Mouse (Mus musculus): ENCODE results near the gene Trim40.

The Trim40 gene

DNA sequence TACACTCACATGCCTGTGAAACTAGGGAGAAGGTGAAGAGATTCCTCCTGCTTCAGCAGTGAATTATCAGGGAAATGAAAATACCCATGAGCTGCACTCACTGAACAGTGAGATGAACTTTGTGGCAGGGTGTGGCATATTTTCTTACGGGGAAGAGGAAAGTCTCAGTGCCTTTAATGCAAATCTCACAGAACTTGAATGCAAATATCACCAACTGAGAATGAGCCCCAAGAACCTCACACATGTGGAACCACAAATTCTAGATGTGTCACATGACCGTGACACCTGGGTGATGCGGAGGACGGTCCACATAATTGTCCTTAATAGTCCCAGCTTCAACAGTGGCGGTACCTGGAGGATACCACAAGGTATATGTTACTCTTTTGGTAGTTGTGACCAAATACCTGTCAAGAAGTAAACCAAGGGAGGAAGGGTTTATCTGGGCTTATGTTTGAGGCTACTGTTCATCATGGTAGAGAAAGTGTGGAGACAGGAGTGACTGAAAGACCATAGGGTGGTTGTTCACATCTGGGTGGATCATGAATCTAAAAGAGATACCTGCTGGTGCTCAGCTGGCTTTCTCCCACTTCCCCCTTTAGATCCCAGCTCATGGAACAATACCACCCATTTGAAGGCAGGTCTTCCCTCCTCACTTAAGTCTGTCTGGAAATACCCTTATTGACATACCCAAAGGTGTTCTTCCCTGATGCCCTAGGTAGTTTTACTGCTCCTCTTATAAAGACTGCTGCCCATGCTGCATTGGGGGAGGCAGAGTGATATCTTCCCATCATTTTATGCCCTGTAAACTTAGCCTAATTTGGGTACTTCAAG is at the start of gene Trim40:
Gene Trim40, minus strand, starts transcription at position 51 of the 831 bp plus-strand sequence.
- DNase-seq (ENCODE audit: low read depth), result no peak

DNA sequence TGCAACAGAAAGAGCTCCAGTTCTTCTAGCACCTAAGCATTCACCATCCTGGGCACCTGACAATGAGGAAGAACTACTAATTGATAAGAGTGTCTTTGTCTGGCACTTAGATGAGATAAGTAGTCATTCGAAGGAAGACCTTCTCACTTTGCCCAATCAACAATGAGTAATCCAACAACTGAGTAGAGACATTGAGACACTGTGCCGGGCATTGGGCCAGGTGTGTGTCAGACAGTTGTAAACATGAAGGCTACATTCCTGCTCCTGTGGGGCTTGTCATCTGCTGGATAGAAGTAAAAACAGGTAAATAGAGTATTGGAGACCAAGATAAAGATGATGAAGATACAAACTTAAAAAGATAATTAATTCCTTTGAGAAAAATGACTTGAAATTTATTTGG is 48.1 kb upstream of the Trim40 start:
- DNase-seq (ENCODE audit: low read depth), result no peak

DNA sequence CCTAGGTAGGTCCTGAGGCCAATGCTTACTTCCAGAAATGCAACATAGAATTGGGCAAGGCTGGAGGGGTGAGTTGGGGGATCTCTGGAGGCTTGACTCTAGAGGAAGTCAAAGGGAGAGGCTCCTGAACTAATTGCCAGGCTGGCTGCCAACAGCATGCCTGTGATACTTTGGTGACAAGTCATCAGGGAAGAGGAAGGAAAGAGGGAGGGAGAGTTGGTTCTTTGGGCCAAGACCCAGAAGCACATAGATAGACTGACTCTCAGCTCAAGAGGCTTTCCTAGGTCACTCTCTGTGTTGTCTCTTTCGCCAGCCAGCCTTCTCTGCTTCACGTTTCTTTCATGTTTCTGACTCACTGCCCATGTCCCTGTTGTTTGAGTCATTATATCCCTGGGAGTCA is 41.9 kb upstream of the Trim40 start:
- no peak for DNase-seq (ENCODE audit: low read depth)

DNA sequence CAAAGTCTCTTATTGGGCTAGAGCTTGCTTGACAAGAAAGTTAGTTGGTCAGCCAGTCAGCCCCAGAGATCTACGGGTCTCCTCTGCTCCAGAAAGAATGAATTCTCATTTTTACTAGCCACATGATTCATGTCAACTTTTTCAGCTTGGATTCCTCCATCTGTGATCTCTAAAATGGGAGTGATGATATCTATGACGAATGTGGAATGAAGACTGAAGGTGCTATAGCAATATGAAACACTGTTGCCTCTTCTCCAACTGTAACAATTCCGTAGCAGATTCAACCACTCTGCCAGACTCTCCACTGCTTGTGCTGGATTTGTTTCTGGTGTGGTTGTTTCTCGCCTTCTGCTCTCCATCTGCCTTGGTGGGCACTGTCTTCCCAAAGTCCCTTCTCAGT is 41.2 kb upstream of the Trim40 start:
- DNase-seq (ENCODE audit: low read depth), result no peak

DNA sequence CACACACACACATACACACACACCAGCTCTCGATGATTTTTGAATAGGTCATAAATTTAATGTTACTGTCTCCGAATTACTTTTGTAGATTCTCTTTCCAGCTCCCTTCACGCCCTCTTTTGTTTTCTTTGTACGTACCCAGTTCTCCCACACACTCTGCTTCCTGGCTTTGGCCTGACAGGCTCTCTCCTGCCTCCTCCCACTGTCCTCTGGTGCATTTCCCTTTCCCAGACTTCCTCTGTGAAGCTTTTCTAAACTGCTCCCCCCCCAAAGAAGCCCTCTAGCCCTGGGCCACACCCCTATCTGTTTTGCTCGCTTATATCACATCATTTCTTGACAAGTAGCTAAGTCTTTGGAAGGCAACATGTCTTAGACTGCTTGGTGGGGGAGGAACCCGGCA is 40.3 kb upstream of the Trim40 start:
- DNase-seq (ENCODE audit: low read depth), result no peak

DNA sequence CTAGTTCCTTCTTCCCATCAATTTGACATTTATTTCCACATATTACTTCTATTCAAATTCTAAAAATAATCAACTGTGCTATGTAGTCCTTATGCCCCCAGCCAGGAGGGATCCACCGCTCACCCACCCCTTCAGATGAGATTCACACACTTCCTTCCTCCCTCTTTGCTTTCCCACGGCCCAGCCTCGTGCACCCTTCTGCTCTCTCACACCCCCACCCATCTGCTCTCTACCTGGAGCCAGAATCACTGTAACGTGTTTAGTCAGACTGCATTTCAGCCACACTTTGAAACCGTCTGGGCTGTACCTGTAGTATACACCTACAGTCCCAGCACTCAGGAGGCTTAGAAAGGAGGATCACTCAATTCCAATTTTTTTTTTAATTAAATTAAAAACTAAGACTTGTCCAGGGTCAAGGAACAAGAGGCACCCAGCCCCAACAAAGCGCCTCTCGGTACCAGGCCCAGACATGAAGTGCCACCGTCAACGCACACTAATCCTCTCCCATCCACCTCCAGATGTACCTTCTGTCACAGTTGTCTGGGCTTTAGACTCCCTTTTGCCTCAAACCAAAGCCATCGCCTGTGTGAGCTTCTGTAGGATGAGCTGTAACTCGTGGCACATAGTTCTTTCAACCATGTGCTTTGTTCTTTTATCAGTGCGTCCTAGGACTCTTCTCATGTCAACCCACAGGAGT is 39.5 kb upstream of the Trim40 start:
- DNase-seq (ENCODE audit: low read depth), result no peak

DNA sequence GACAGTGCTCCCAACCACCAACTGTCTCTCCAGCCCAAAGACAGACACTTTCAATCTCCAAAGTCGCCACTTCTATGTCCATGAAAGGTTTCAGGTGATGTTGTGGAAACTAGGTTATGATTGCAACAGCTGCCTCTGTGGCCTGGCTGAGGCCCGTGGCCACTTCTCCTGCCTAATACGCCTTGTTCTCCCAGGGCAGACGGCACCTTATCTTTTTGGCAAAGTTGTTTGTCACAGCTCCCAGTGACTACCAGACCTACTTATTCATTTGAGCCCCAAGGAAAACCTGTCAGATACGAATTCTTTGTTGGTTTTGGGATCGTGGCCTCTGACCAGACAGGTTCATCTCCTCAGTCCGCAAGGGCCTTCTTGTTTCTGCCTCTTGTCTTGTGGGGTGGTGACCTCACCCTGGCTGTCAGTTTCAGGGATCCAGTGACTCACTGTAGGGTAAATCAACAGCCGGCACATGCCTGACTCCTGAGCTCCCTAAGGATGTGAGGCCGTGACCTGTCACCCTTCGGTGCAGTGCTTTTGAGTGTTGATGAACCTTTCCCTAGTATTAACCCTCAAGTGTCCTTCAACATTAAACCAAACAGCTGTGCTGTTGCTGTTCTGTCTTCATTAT is 37.7 kb upstream of the Trim40 start:
- no peak for DNase-seq (ENCODE audit: low read depth)

DNA sequence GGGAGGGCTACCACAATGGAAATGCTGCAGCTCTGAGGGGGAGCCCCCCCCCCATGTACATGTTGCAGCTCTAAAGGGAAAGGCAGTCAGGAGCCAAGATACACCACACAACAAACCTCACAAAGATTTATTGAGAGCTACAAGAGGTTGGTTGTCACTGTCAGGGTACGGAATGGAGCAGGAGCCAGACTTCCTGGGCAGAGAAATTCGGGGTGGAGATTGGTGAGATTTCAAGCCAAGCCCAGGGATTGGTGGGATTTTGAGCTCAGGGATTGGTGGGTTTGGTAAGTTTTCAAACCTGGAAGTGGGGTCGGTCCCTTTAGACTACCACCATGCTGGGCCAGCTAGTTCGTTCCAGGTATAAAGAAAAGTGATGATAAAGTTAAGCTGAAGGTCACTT is 33.6 kb upstream of the Trim40 start:
- no peak for DNase-seq (ENCODE audit: low read depth)

DNA sequence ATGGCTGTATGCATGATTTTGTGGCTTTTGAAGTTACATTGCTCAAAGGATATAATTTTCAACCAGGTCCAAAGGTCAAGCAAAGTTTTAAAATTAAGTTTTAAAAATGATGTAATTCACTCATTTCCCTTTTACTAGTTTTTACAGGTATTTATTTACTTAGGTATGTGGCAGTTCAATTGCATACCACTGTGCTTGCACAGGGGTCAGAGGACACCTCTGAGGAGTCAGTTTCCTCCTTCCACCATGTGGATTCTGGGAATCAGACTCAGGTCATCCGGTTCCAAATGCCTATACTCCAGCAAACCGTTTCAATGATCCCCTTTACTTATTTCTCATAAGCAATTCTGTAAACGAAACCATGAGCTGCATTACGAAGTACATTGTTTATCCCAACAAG is 32.8 kb upstream of the Trim40 start:
- DNase-seq (ENCODE audit: low read depth), result no peak

DNA sequence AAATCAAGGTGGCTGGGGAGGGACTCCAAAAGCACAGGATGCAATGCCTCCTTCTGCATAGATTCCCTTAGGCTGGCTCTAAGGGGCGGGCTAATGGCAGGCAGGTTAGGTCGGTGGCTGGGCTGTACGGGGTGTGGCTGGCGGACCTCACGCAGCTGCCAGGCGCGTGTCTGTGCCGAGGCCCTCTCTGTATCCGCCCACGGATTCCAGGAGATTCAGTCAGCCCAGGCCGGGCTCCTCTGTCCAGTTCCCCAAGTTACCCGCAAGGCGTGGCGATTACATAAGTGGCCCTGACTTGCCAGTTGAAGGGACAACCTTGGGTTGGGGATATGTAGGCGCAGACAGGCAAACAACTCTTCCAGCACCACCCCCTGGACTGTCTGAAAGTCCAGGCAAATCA is 30.3 kb upstream of the Trim40 start:
- no peak for DNase-seq (ENCODE audit: low read depth)

DNA sequence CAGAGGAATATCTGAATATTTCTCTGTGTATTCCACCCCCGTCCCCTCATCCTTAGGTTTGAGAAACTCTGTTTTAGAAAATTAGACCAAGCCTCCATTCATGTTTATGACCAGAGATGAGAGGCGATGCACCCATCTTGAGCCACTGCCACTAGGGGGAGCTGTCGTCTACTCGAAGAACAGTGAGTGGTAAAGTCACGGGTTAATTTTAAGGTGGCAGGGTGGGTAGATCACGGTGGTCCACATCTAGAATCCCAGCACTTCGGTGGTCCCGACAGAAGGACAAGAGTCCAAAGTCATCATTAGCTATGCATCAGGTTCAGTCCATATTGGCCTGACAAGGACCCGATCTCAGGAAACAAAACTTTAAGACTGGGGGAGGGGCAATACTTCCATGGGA is 25.2 kb upstream of the Trim40 start:
- DNase-seq (ENCODE audit: low read depth), result peak; percentile 10

DNA sequence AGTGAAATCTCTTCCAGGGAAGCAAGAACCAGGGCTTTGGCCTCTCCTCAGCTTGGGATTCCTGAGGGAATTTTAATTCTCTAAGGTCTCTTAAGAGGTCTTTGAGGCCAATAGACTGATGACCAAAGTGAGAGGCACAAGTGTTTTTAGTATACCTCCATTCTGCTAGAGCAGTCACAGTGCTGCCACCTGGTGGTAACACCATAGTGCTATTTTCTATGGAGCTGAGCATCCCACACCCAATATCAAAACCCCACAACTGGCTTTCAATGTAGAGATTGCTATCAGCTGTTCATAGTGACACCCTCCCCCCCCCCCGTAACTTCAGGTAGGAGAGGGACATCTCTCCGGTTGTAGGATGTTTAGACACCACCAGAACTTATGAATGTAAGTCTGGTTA is 24.2 kb upstream of the Trim40 start:
- DNase-seq (ENCODE audit: low read depth), result peak; percentile 15

DNA sequence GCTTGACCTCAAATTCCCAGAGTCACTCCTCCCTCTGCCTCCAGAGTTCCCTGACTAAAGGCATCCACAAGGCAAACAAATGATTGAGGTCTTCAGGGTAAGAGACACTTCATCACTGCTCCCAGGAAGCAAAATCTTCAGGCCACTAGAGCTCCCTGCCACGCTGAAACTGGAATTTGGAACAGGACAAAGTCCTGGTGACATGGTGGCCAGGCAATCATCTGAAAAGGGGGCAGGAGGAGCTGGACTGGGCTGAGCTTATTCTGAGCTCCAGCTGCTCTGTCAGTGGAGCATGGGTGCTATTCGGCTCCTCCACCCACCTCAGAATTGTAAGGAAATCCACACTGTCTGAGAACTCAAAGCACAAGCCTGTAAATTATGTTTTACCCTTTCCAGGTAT is 22.1 kb upstream of the Trim40 start:
- no peak for DNase-seq (ENCODE audit: low read depth)

DNA sequence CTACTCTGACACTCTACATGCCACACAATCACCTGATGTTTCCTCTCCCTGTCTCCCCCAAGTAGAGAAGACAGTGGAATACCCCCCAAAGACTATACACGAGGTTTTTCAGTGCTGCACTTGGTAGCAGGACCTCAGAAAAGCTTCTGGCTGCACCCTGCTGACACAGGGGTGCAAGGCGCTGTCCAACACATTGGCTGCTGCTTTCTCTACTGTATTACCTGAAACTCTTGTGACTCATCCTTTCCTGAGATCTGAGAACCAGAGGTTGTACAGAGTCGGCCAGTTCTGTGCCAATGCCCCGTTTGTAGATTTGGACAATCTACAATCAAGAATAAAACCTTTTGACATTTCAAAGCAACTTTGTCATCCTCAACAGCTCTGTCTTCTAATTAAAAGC is 19.9 kb upstream of the Trim40 start:
- DNase-seq (ENCODE audit: low read depth), result no peak

DNA sequence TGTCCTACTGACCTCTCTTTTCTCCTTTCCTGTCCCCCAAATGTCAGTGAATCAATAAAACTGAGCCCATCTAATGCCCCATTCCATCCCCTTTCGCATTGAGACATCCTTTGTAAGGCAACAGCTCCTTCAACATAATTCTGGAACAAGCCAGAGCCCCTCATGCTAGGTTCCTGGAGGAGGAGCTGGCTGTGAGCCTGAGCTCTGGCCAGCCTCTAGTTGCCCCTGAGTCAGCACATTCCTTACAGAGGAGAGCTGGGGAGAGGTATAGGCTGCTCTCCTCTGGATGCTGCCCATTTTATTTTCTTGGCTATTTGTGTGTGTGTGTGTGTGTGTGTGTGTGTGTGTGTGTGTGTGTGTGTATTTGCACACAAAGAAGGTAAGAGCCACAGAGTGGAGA is 18.3 kb upstream of the Trim40 start:
- DNase-seq (ENCODE audit: low read depth), result no peak

DNA sequence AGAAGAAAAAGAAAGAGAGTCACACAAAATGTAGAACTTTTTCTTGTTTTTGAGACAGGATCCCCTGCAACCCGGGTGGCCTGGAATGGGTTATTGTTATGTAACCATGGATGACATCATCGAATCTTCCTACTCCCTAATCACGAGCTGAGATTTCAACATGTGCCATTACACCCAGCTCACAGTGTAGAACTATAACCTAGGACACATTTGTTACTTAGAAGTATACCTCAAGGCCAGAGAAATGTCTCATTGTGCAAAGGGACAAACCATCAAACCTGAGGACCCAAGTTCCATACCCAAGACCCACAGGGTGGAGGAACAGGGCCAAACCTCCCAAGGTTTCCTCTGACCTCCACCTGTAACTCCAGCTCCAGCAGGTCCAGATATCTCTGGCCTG is 13.7 kb upstream of the Trim40 start:
- DNase-seq (ENCODE audit: low read depth), result no peak

DNA sequence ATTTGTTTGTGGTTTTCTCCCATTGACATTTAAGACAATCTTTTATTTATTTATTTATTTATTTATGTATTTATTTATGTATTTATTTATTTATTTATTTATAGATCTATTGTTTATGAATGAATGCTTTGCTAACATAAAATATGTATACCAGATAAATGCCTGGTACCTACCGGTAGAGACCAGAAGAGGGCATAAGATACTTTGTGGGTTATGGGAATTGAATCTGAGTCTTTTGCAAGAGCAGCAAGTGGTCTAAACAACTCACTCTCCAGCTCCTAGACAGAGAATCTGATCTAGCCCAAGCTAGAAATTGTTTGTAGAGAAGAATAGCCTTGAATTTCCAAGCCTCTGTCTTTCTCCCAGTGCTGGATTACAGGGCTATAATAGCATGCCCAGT is 10.8 kb upstream of the Trim40 start:
- DNase-seq (ENCODE audit: low read depth), result no peak

DNA sequence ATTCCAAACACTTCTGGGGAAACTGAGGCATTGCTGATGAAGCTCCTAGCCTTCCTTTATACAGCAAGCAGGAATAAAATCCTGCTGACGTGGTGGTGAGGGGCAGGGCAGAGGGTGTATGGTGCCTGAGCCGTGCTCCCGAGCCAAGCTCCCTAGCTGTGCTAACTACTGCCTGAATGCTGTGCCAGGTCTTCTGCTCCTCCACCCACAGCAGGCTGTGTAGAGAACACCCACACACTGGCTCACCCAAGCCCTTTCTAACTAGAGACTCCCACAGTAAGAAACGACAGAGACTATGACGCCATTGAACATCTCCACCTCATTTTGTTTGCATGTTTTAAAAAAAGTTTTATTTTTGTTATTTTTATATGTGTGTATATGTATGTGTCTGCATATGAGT is 10.1 kb upstream of the Trim40 start:
- no peak for DNase-seq (ENCODE audit: low read depth)

DNA sequence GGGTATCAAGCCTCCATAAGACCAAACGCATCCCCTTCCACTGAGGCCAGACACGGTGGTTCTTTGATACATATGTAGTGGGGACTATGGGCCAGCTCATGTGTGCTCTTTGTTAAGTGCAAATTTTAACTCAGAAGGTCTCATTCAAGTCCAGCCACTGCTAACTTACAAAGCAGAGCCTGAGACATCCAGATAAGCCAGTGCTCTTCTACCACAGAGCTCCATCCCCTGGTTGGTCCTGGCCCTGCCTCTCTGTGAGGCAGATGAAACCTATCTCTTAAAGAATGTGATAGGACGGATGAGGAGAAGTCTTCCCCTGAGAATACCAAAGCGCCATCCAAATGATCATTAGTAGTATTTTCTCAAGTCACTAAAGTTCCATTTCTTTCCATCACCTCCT is 9.5 kb upstream of the Trim40 start:
- DNase-seq (ENCODE audit: low read depth), result no peak

DNA sequence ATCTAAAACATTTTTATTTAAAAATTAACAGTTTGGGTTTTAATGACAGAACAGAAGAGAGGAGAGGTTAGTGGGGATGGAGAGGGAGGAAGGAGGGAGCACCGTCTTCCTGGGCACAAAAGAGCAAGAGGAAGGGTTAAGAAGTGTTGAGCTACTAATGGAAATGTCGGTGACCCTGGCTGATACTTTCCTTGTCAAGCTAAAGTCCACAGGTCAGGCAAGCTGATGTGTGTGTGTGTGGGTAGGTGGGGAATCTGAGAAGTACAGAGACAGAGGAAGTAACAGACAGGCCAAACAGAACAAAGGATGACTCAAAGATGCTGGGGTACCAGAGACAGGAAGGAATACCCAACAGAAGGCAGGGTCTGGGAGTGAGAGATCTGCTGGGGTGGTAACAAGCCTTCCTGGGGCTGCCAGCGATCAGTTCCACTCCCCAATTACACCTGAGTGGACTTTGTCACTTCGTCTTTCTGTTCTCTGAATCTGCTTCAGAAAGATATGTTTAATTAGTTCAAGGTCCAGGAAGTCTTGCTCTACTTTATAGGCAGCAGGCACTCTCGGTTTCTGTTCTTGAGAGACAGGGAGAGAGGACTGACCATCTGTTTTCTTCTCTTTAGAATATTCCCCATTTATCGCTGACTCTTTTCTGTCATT is 7.8 kb upstream of the Trim40 start, which contains the start of gene Trim31:
Gene Trim31, plus strand, starts transcription at position 567 of the 654 bp plus-strand sequence.
- DNase-seq (ENCODE audit: low read depth), result no peak

DNA sequence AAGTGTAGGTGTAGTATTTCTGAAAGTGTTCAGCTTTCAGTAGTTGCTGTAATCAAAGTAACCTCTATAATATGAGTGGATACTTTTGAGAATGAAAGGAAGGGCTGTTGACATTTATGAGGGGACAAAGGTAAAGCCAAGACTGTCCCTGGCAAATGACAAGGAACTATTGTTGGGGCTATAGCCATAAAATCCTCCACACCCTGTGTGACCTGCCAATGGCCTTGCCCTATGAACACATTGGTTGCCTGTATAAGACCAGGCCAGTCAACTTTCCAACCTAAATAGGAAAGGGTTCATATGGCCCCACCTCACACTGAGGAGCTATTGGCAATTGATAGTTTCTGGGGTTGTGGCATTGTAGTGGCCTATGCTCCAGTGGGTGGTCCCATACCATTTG is 7.1 kb upstream of the Trim40 start:
- no peak for DNase-seq (ENCODE audit: low read depth)

DNA sequence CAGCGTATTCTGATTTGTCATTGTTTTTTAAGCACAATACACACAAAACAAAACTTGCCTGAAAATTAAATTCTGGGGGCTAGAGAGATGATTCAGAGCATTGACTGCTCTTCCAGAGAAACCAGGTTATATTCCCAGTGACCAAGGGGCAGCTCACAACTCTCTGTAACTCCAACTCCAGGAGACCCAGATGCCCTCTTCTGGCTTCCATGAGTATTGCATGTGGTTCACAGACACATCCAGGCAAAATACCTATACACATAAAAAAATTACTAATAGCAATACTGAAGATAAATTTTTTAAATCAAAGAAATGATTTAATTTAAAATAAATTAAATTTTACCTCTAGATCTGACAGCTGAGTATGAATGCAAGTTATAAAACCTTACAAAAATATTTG is 6.7 kb upstream of the Trim40 start:
- peak; percentile 24 for DNase-seq (ENCODE audit: low read depth)

DNA sequence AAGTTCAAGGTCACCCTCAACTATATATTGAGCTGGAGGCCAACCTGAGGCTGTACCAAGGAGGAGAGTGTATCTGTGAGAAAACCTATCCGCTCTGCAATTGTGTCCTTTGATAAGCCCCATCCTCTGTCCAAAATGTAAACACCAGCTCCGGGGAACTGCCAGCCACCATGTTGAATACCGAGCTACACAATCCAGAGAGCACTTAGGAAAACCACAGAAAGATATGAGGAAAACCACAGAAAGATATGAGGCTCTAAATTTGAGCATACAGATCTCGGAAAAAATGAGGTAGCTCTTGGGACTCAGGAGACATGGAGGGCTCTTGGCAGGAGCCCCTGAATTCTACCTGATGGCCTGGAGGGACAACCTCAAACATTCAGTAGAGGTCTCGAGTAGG is 3.5 kb upstream of the Trim40 start:
- DNase-seq (ENCODE audit: low read depth), result no peak
